Mouse (Mus musculus) limb, embryonic 11.5 days (tissue): ENCODE results near the gene Chrna4. TPM values are rescaled to one million over a fixed set of nuclear protein-coding genes. Genes with fewer than 3 reads are reported as not detected.

Experiments used
- ATAC-seq: fragments of 200-750 bp; cut with Nextera tagmentation; 2 replicates; pipeline ENCODE4 v1.8.0; 2017; ENCODE audit warnings: low read depth; ENCODE audit not compliant: insufficient number of reproducible peaks, low FRiP score, low TSS enrichment
- DNase-seq: peaks from one replicate; pipeline ENCODE4 v3.0.0-alpha.2; 2015; ENCODE audit warnings: low spot score
- H3K27ac ChIP-seq: fragments of 300-500 bp; sonication (generic); replicated peaks from 2 replicates; pipeline ENCODE4 v1.5.1; 2014; ENCODE audit warnings: low read depth, mild to moderate bottlenecking, low read length
- H3K27me3 ChIP-seq: fragments of 300-500 bp; sonication (generic); 2 replicates; pipeline ENCODE4 v1.6.1; 2014; ENCODE audit warnings: mild to moderate bottlenecking, low read length, mixed read lengths; ENCODE audit not compliant: control insufficient read depth, insufficient read depth
- H3K36me3 ChIP-seq: fragments of 300-500 bp; sonication (generic); 2 replicates; pipeline ENCODE4 v1.6.1; 2014; ENCODE audit warnings: mild to moderate bottlenecking, low read length, moderate library complexity, mixed read lengths; ENCODE audit not compliant: control insufficient read depth, insufficient read depth
- H3K4me1 ChIP-seq: fragments of 300-500 bp; sonication (generic); 2 replicates; pipeline ENCODE4 v1.6.1; 2014; ENCODE audit warnings: low read length, mixed read lengths; ENCODE audit not compliant: control insufficient read depth, insufficient read depth
- H3K4me2 ChIP-seq: fragments of 300-500 bp; sonication (generic); 2 replicates; pipeline ENCODE4 v1.6.1; 2014; ENCODE audit warnings: low read depth, mild to moderate bottlenecking, moderate library complexity; ENCODE audit not compliant: severe bottlenecking
- H3K4me3 ChIP-seq: fragments of 300-500 bp; sonication (generic); 2 replicates; pipeline ENCODE4 v1.5.1; 2014; ENCODE audit warnings: low read depth, low read length
- H3K9ac ChIP-seq: fragments of 300-500 bp; sonication (generic); 2 replicates; pipeline ENCODE4 v1.6.1; 2014; ENCODE audit warnings: mild to moderate bottlenecking, low read length
- H3K9me3 ChIP-seq: fragments of 300-500 bp; sonication (generic); 2 replicates; pipeline ENCODE4 v1.6.1; 2016; ENCODE audit warnings: low read length; ENCODE audit not compliant: control insufficient read depth
- WGBS: fragments of 180-500 bp; shearing (Covaris S2); extraction: QIAGEN DNeasy Blood & Tissue Kit; methylation state at CpG from one replicate; pipeline ENCODE4 v1.1.7; 2014; 5-methylcytosine and 5-hydroxymethylcytosine counted together
- polyA plus RNA-seq: library from polyadenylated mRNA; unstranded; fragments of >200 nt; fragmentation: Nextera tagmentation; extraction: Ambion mirVana; gene quantifications from 2 replicates; pipeline ENCODE4 v1.2.1, GENCODE M21; 2014

The Chrna4 gene
- polyA plus RNA-seq, 1 experiment from 2014 or later = 0.95 TPM

GRCm38 (mm10) chr2:180990347-180990746, 53.0 kb downstream of the Chrna4 start:
- no peak overlapping the region for H3K27ac ChIP-seq
- no peaks in the 10 kb centered on the region for H3K27me3 ChIP-seq
- no peak overlapping the region for H3K4me2 ChIP-seq
- ATAC-seq (no peak), DNase-seq (no peak)
- no peaks in the 10 kb centered on the region for H3K9me3 ChIP-seq
- WGBS = 77% methylated on average over 4 of the region's 4 CpGs
- H3K36me3 ChIP-seq = no peaks in the 10 kb centered on the region
- no peak overlapping the region for H3K4me3 ChIP-seq
- H3K9ac ChIP-seq = no peak overlapping the region
- no peaks in the 10 kb centered on the region for H3K4me1 ChIP-seq

GRCm38 (mm10) chr2:180988948-180989347, 54.4 kb downstream of the Chrna4 start:
- Histone ChIP-seq H3K9ac (no peak overlapping the region), H3K9me3 (no peaks in the 10 kb centered on the region), H3K4me1 (no peaks in the 10 kb centered on the region), H3K4me2 (no peak overlapping the region), H3K27ac (no peak overlapping the region), H3K27me3 (no peaks in the 10 kb centered on the region), H3K4me3 (no peak overlapping the region), H3K36me3 (no peaks in the 10 kb centered on the region)
- 70% methylated on average over 1 of the region's 1 CpGs for WGBS
- ATAC-seq = no peak
- no peak for DNase-seq

GRCm38 (mm10) chr2:180988347-180988913, 54.9 kb downstream of the Chrna4 start:
- Histone ChIP-seq H3K9ac (no peak overlapping the region), H3K27ac (no peak overlapping the region), H3K36me3 (no peaks in the 10 kb centered on the region), H3K9me3 (no peaks in the 10 kb centered on the region), H3K4me3 (no peak overlapping the region), H3K4me2 (no peak overlapping the region), H3K27me3 (no peaks in the 10 kb centered on the region), H3K4me1 (no peaks in the 10 kb centered on the region)
- WGBS = 87% methylated on average over 3 of the region's 3 CpGs
- no peak for ATAC-seq
- no peak for DNase-seq

GRCm38 (mm10) chr2:180987432-180988030, 55.8 kb downstream of the Chrna4 start:
- DNase-seq (no peak), ATAC-seq (no peak)
- WGBS = 89% methylated on average over 5 of the region's 5 CpGs
- Histone ChIP-seq H3K27ac (no peak overlapping the region), H3K36me3 (peaks cover under 1% of the 10 kb centered on the region; the same call in 1 of the 2 replicates), H3K27me3 (no peaks in the 10 kb centered on the region), H3K9ac (no peak overlapping the region), H3K9me3 (no peaks in the 10 kb centered on the region), H3K4me2 (no peak overlapping the region), H3K4me1 (no peaks in the 10 kb centered on the region), H3K4me3 (no peak overlapping the region)

GRCm38 (mm10) chr2:180987001-180987400, 56.3 kb downstream of the Chrna4 start:
- Histone ChIP-seq H3K4me3 (no peak overlapping the region), H3K4me2 (no peak overlapping the region), H3K27ac (no peak overlapping the region), H3K4me1 (no peaks in the 10 kb centered on the region), H3K9me3 (no peaks in the 10 kb centered on the region), H3K9ac (no peak overlapping the region), H3K27me3 (no peaks in the 10 kb centered on the region), H3K36me3 (peaks cover 2% of the 10 kb centered on the region; the same call in 1 of the 2 replicates)
- WGBS = 82% methylated on average over 1 of the region's 1 CpGs
- ATAC-seq = no peak
- no peak for DNase-seq

GRCm38 (mm10) chr2:180986449-180986848, 56.9 kb downstream of the Chrna4 start, which contains the start of gene Col20a1:
Col20a1 (plus strand) TSS chr2:180986535.
- DNase-seq (no peak), ATAC-seq (no peak)
- no peaks in the 10 kb centered on the region for H3K27me3 ChIP-seq
- H3K4me1 ChIP-seq = no peaks in the 10 kb centered on the region
- H3K4me3 ChIP-seq = no peak within 1 kb of the TSS
- no peaks in the 10 kb centered on the region for H3K9me3 ChIP-seq
- no peak within 1 kb of the TSS for H3K27ac ChIP-seq
- WGBS = 68% methylated on average over 2 of the region's 2 CpGs
- peaks cover 2% of the 10 kb centered on the region; the same call in 1 of the 2 replicates for H3K36me3 ChIP-seq
- H3K9ac ChIP-seq = no peak within 1 kb of the TSS
- no peak within 1 kb of the TSS for H3K4me2 ChIP-seq

GRCm38 (mm10) chr2:180985635-180986034, 57.7 kb downstream of the Chrna4 start:
- no peak for DNase-seq
- Histone ChIP-seq H3K4me1 (no peaks in the 10 kb centered on the region), H3K9ac (no peak overlapping the region), H3K36me3 (peaks cover 4% of the 10 kb centered on the region), H3K4me2 (no peak overlapping the region), H3K27me3 (no peaks in the 10 kb centered on the region), H3K4me3 (no peak overlapping the region), H3K9me3 (no peaks in the 10 kb centered on the region), H3K27ac (no peak overlapping the region)
- ATAC-seq = no peak
- WGBS = 88% methylated on average over 2 of the region's 2 CpGs

GRCm38 (mm10) chr2:180981133-180981532, 62.2 kb downstream of the Chrna4 start:
- Histone ChIP-seq H3K27me3 (no peaks in the 10 kb centered on the region), H3K27ac (no peak overlapping the region), H3K4me2 (no peak overlapping the region), H3K9ac (no peak overlapping the region), H3K4me3 (no peak overlapping the region), H3K4me1 (no peaks in the 10 kb centered on the region), H3K9me3 (no peaks in the 10 kb centered on the region), H3K36me3 (peaks cover 25% of the 10 kb centered on the region)
- DNase-seq = no peak
- ATAC-seq = no peak
- whole genome bisulfite sequencing = 89% methylated on average over 6 of the region's 6 CpGs
